Mouse (Mus musculus) liver, postnatal 0 days (tissue): ENCODE results near the gene AL731706.1.

Source experiments
- CTCF ChIP-seq: sonication (generic); IDR thresholded peaks from 2 replicates; pipeline ENCODE4 v1.5.1; 2016; ENCODE audit warnings: antibody characterized with exemption, low read depth
- EP300 ChIP-seq: IDR thresholded peaks from 2 replicates; pipeline ENCODE4 v1.6.1; 2016; ENCODE audit warnings: antibody characterized with exemption, low read depth, mild to moderate bottlenecking

DNA sequence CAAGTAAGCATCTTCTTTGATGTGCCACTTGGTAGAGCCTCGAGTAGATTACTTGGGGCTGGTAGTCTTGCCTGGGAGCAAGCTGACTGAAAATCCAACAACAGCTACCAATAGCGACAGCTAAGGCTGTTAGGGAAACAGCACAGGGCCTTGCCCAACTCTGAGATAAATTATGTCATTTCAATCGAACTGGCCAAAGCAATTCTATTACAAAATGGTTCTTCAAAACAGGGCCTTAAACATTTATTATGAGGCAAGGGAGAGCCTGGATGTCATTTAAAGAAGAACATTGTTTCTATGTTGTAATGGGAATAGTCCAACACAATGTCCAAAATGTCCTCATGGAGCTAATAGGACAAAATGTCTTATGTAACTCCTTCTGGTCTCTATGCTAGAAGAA, 40.8 kb downstream of the AL731706.1 start:
- TF ChIP-seq CTCF (no peak), EP300 (no peak)
